Mouse (Mus musculus): Measurements from ENCODE around the gene Klf6.

Klf6 gene

DNA sequence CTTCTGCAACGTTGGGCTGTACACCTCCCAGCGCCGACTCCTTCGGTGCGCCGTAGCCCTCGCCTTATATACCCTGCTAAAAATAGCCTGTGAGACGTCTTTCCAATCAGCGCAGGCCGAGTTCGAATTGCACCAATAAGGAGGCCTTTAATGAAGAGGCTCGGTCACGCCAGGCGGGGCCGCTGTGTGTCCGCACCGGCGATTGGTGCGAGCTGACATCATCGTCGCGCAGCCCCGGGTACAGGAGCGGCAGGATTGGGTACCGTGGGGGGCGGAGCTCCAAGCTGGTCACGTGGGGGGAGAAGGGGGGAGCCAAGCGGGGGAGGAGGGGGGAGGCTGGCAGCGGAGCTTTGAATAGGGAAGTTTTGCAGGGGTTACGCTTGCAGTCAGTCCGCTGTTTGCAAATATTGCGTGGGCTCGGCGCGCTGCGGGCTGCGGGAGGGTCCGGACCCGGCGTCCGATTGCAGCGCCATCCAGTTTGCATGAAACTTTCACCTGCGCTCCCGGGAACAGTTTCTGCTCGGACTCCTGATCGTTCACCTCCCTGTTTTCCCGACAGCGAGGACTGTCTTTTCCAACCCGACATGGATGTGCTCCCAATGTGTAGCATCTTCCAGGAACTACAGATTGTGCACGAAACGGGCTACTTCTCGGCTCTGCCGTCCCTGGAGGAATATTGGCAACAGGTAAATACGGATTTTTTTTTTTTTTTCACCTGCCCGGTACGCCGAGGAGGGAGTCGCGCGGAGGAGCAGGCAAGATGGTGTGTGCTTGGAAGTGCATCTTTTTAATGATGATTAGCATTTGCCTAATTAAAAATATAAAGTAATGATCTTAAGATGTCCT is at the start of gene Klf6:
Klf6 (plus strand) TSS at position 326 of the 846 bp plus-strand sequence.
- peak; percentile 99 for DNase-seq

- DNase-seq, result no peak
Observed at GRCm38 (mm10) chr13:5813433-5813832, 47.8 kb upstream of the Klf6 start.

DNA sequence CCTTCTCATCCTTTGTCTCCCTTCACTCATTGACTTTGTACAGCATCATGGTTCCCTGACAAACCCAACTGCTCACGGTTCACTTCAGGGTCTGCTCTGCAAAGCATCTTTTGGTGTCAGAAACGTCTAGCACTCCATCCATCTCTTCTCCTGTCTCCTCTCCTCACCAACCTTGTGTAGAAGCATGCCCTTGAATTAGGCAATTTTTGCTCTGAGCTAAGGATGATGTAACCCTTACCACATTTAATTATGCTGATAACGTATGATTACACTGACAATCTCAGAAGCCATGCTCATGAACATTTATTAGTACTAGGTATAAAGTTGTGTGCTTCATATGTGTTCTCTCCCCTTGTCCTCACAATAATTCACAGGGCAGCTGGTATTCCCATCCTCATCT is 44.0 kb upstream of the Klf6 start:
- no peak for DNase-seq

GRCm38 (mm10) chr13:5819173-5819572 is 42.1 kb upstream of the Klf6 start:
- DNase-seq, result no peak

GRCm38 (mm10) chr13:5822586-5822985 is 38.7 kb upstream of the Klf6 start:
- no peak for DNase-seq

DNA sequence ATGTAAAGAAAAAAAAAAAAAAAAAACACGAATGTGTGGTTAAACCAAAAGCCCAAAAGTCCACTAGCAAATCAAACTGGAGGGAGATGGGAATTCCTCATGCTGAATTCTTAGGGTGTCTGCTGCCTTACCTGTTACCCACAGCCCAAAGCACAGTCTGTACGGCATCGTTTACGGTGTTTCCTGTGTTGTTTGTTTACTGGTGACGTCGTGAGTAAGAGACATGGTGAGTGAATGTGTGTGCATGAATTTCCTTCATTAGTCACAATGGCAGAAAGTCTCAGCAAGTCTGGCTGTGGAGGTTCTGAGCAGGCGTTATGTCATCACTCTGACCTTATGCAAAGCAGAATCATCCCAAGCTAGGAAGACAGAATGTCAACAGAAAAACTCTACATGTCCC is 38.1 kb upstream of the Klf6 start:
- no peak for DNase-seq

GRCm38 (mm10) chr13:5824189-5824815 is 37.0 kb upstream of the Klf6 start:
- DNase-seq, result no peak

GRCm38 (mm10) chr13:5826170-5826827 is 35.0 kb upstream of the Klf6 start:
- no peak for DNase-seq

DNA sequence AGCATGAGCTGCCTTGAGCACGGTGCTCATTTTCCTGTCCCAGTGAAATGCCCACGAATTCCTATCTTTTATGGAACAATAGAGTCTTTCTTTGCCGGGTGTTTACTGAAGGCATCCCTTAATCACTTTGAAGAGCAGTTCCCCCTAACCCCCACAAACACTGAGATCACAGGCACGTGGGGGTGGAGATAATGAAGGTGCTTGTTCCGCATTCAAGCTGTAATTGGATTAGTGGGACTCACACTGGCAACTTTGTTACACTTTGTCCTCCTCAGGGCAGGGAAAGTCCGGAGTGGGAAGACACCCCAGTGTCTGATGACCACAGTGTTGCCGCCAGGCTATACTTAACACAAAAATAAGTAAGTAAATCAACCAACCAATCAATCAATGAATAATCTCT is 29.3 kb upstream of the Klf6 start:
- no peak for DNase-seq

- no peak for DNase-seq
Observed at GRCm38 (mm10) chr13:5837174-5837777, 24.0 kb upstream of the Klf6 start.

GRCm38 (mm10) chr13:5841418-5841817 is 19.9 kb upstream of the Klf6 start:
- no peak for DNase-seq

DNA sequence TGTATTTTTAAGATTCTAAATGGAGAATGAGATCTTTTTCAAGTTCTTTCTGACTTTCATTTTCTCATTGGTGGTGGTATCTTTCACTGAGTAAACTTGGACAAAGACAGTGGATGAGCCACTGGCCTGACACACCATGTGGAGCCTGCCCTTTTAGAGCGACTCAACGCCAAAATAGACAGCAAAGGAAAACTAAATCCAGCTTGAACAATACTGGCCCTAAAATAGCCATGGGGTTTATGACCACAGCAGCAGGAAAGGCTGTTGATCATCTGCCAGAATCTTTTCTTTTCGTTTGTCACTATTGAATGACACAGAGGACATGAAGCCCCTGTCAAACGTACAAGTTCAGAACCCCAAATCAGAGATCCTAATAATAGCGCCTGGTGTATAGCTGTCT is 18.4 kb upstream of the Klf6 start:
- no peak for DNase-seq

GRCm38 (mm10) chr13:5843829-5844228 is 17.5 kb upstream of the Klf6 start:
- DNase-seq, result no peak

GRCm38 (mm10) chr13:5844338-5844737 is 16.9 kb upstream of the Klf6 start:
- DNase-seq, result no peak

DNA sequence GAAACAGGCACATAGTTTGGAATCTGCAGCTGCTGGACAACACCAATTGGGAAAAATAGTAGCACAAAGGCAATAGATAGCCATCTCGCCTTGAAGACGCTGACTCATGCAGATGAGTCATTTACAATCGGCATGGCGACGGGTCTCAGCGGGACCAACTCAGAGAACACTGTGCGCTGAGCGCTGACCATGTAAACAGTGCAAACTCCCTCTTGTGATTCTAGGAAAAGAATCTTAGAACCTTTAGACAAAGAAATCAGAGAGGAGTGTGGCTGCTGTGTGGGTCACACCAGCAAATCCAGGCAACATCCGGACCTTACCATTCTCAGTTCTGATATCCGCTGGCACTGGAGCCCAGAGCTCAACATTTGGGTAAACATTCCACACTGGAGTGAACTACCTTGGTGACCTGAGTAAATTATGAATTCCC is 16.1 kb upstream of the Klf6 start:
- DNase-seq, result peak; percentile 49

DNA sequence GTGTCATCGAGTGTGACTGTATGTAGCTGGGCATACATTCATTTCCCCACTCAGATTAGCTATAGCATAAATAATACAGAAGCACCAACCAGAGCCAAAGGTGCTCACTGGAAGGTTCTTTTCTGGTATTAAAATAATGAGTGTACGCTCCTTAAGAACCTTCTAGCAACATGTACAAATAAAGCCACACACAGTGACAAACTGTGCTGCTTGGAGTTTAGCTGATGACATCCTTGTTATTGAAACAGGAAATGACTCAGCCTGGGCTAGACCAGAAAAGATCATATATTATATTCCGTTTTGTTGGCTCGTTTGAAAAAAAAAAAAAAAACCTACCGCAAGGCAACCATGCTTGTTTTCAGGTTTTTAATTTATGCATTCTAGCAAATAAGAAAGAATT is 15.7 kb upstream of the Klf6 start:
- DNase-seq, result no peak

- no peak for DNase-seq
Observed at GRCm38 (mm10) chr13:5846860-5847259, 14.4 kb upstream of the Klf6 start.

DNA sequence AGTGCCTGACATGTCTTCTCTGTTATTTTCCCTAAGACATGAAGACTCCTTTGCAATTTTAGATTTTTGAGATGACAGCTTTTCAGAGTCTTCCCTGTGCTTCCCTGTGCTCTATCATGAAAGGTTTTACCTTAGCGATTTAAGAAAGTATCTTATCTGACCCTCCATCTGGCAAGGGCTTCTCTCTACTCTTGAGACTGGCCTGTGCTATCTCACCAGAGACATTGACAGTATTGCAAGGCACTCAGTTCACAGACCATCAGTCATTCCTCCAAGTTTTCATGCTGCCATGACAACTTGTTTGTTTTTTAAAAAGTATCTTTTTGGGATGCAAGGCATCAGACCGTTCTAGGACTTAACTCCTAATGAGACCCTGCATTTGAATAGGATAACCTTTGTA is 13.5 kb upstream of the Klf6 start:
- no peak for DNase-seq

- peak; percentile 53 for DNase-seq
Observed at GRCm38 (mm10) chr13:5860651-5861156, 578 bp upstream of the Klf6 start.

DNA sequence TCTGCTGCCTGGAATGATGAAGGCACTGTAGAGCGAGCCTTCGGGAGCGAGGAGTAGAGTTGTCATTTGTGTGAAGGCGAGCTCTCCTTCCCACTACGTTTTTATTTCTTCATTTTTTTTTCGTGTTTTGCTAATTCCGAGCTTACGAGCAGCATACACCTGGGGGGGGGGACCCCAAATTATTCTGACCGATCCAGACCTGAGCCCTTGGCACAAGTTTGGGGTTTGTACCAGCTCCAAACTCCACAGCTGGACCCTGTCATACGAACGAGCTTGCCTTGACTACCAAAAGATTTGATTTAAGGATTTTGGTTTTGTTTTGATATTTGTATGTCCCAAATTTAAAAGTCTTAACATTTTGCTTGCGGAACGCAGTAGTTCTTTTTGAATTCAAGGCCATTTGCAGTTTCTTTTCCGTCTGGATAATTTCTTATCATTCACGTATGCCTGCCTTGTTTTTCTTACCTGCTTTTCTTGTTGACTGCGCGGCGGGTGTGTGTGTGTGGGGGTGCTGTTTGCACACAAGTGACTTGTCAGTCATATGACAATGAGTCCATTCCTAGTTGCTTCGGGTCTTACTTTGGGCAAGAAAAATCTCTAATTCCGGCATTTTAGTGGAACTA is 832 bp downstream of the Klf6 start:
- DNase-seq, result peak; percentile 81

- DNase-seq, result no peak
Observed at GRCm38 (mm10) chr13:5862626-5863407, 1.5 kb downstream of the Klf6 start.

GRCm38 (mm10) chr13:5863408-5863891 is 2.2 kb downstream of the Klf6 start:
- DNase-seq, result no peak

Data from liver (tissue).